Mouse (Mus musculus): Measurements from ENCODE around the gene Aak1.
A peak's percentile ranks its signal among the peaks of the same experiment; 100 is the strongest.

Aak1 gene

DNA sequence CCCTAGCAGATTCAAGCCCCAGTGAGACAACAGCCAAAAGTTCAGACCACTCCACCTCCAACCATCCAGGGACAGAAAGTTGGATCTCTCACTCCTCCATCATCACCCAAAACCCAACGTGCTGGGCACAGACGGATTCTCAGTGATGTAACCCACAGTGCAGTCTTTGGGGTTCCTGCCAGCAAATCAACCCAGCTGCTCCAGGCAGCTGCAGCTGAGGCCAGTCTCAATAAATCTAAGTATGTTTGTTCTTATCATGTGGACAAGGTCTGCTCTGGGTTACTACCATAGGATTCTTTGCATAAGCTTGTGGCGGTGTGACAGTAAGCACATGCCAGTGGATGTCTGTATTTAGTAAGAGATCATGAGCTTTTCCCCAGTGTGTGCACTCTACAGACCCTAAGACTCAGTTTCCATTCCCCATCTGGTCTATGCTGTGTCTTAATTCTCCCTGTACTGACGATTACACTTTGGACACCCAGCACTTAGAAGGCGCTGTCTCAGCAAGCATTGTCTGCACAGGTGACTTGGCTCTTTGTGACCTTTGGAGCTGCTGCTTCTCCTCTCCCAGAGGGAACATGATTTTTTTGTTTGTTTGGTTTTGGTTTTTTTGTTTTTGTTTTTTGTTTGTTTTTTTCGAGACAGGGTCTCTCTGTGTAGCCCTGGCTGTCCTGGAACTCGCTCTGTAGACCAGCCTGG lies 114.8 kb downstream of the Aak1 start:
- no peak for DNase-seq (ENCODE audit: low read depth, low spot score)

GRCm38 (mm10) chr6:86967166-86967565 lies 117.8 kb downstream of the Aak1 start:
- DNase-seq (ENCODE audit: low read depth, low spot score), result no peak

GRCm38 (mm10) chr6:86973956-86974355 lies 124.6 kb downstream of the Aak1 start:
- DNase-seq (ENCODE audit: low read depth, low spot score), result no peak

GRCm38 (mm10) chr6:86978156-86978908 lies 129.0 kb downstream of the Aak1 start:
- DNase-seq (ENCODE audit: low read depth, low spot score), result no peak

DNA sequence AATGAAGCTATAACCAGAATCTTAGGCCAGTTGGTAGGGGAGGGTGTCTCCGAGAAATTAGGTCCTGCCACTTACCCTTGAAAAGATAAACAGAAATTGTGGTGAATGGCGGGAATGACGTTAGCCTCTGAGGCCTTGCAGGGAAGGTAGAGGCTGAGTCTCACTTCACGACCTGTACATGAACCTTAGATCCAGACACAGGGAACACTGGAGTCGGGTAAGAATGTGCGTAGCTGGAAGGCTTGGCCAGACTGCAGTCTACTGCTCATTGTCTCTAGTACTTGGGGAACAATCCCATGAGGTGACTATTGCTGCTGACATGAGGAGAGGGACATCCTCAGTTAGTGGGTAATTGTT lies 129.6 kb downstream of the Aak1 start:
- no peak for DNase-seq (ENCODE audit: low read depth, low spot score)

DNA sequence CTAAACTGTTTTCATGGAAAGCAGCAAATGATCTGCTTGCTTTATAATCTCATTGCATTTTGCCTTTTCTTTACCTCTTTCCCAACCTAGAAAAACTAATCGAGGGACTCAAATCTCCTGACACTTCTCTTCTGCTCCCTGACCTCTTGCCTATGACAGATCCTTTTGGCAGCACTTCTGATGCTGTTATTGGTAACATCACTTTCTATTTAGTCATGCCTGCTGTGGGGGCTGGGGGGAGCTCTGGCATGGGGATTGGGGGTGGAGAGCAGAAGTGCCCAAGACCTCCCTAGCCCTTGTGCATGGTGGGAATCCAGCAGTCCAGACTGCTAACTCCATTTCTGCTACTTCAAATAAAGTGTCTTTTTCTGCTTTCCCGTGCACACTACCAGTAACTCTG lies 131.9 kb downstream of the Aak1 start:
- no peak for DNase-seq (ENCODE audit: low read depth, low spot score)

- DNase-seq (ENCODE audit: low read depth, low spot score), result peak; percentile 39
Measured at GRCm38 (mm10) chr6:86985314-86986106, 136.2 kb downstream of the Aak1 start.

- DNase-seq (ENCODE audit: low read depth, low spot score), result no peak
Measured at GRCm38 (mm10) chr6:86989576-86989975, 140.3 kb downstream of the Aak1 start.

GRCm38 (mm10) chr6:86991041-86991440 lies 141.7 kb downstream of the Aak1 start:
- DNase-seq (ENCODE audit: low read depth, low spot score), result no peak

DNA sequence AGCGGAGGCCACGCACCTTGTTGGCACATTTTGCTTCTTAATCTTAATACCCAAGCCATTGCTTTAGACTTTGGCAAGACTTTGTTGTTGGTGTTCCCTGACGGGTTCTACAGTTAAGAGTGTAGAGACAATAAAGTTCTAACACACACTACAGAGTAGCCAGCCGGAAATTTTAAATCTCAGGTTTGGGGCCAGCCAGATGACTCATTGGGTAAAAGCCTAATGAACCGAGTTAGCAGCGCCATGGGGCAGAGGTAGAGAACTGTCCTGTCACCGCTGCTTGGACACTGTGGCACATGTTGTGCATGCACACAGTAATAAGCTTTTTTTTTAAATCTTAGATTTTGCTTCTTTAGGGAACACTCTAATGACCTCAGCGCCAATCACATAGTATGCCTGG lies 143.0 kb downstream of the Aak1 start:
- DNase-seq (ENCODE audit: low read depth, low spot score), result no peak

DNA sequence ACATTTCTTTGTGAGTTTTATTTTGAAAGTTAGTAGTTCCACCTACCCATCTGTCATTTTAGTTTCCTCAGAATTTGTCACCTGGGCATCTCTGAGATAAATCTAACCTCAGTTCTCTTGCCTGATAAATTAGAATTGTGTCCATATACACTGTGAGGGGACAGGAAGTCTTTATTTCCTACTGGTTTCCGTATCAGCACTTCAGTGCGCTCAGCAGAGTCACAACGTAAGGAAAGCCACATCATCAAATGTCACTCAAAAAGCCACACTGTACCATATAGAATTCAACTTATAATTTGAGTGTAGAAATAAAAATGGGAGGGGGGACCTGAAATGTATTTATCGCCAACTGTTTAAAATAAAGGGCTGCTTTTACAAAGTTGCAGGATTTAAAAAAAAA lies 144.9 kb downstream of the Aak1 start:
- no peak for DNase-seq (ENCODE audit: low read depth, low spot score)

DNA sequence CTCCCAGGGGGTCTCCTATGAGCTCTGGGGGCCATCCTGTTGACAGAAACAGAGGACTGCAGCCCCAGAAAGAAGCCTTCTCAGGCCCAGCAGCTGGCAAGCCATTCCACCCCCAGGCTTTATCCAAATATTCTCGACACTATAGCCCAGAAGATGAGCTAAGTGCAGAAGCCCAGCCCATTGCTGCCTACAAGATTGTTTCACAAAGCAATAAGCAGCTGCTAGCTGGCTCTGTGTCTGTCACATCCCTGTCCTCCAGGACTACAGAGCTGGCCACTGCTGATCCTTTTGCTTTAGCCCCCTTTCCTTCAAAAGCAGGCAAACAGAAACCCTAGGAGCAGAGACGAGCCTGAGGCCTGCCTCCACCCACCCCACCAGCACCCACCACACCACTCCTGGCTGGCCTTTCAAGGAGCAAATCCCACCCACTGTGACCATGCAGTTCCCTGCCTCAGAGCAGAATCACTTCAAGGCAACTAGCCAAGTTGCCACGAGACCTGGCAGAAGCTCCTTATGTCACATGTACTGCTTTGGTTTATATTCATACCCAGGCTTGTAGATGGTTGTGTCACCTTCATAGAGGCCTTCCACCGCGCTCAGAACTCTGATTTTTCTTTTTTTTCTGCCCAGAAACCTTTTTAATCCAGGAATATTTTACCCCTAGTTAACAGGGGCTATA lies 147.5 kb downstream of the Aak1 start:
- no peak for DNase-seq (ENCODE audit: low read depth, low spot score)

DNA sequence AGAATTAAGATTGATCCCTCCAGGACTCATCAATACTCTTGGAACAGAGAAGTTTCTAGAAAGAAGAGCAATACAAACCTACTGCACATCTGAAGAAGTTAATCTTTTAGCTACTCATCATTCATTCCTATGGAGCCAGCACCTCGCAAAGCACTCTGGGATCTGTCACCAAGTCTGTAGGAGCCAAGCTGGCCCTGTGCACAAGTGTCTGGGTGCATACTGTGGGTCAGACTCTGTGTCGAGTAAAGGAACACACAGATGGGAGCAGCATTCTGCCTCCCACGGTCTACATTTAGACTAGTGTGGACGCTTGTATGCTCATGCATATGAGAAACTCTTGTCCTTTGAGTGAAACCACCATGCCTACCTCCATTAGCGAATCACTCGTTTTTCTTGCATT lies 148.0 kb downstream of the Aak1 start:
- DNase-seq (ENCODE audit: low read depth, low spot score), result no peak

DNA sequence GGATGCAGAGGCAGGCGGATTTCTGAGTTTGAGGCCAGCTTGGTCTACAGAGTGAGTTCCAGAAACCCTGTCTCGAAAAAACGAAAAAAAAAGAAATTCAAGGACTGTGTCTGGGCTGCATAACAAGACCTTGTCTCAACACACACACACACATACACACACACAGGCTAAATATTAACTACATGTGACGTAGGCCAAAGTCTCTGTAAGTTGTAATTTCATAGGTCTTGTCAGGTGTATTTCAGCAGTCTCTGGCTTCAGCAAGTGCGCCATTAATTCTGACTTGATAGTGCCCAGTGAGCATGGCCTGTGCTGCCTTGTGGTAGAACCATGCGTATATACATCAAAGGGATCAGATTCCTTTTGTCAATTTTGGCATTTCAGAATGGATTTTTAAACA lies 152.7 kb downstream of the Aak1 start:
- no peak for DNase-seq (ENCODE audit: low read depth, low spot score)

DNA sequence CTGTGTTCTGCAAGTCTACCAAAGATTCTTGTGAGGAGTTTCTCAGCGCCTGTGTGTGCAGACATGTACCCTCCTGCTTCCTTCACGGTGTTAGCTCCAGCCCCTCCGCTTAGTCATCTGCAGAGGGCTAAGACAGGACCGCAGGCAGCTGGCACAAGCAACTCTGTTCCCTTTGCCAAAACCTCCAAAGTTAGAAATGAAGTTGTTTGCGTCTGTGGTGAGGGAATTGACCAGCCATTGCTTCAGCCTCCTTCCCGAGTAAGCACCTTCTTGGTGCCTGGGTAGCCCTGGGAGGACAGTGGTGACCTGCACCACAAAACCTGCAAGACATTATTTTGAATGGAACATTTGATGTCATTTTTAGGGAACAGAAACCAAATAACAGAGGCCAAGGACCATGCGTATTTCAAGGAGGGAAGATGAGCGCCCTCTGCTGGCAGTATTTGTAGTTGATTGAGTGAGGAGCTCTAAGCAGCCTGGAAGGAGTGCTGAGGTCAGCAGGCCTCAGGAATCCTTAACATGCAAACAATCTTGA lies 153.3 kb downstream of the Aak1 start:
- peak; percentile 95 for DNase-seq (ENCODE audit: low read depth, low spot score)

- no peak for DNase-seq (ENCODE audit: low read depth, low spot score)
Measured at GRCm38 (mm10) chr6:87004099-87004498, 154.8 kb downstream of the Aak1 start.

DNA sequence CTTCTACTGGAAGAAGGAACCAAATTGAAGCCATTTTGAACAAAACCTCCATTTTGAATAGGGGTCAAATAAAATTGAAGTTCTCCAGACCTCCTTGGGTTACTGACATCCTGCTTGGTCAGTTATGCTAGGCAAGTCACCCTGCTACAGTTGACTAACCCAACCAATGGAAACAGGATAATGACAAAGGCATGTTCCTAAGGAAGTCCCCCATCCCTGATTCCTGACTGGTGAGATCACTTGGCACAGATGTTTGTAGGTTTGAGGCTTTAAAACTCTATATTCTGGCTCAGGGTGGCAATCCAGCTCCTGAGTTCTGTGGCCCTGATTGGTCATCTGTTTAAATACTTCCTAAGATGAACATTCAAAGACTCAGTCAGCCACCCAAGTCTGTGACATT lies 156.3 kb downstream of the Aak1 start:
- no peak for DNase-seq (ENCODE audit: low read depth, low spot score)

DNA sequence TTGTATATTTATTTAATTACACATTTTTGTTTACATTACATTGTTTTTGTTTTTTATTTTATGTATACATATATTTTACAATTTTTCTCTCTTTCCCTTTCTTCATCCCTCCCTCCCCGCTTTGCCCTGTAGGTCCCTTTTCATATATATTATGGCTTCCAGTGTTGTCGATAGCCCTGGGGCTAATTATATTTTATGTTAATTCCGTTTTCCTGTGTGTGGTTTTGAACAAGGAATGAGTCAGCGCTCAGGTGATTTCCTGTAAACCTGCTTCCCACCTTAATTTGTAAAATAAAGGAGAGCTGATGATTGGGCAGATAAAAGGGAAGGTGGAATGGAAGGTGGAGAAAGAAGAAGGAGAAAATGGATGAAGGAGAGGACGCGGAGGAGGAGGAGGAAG lies 159.6 kb downstream of the Aak1 start, which contains the start of gene Nfu1:
Nfu1 (plus strand) TSS at position 350 of the 400 bp plus-strand sequence.
- no peak for DNase-seq (ENCODE audit: low read depth, low spot score)

DNA sequence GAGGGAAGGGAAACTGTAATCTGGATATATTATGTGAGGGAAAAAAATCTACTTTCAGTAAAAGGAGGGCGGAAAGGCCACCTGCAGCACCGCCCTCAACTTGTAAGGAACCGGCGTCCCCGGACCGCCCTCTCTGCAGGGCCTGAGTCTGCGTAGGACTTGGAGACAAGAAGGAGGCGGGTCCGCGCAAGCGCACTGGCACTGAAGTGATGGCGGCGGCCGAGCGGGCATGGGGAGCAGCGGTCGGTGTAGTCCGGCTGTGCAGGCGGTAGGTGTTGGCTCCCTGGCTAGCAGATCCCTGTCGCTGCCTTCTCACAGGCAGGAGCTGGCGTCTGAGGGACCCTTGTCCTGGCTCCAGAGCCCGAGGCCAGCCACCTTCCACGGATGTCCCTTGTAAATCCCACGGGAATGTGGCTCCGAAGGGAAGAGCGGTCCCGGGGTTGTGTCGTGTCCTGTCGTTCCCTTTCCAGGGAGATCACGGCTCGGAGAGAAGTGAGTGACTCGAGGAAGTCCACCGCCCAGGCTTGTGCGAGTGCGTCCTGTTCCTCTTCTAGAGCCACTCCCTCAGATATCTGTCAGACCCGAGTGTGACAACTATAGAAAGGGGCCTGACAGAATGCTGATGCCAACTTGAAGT lies 160.5 kb downstream of the Aak1 start:
- peak; percentile 95 for DNase-seq (ENCODE audit: low read depth, low spot score)

DNA sequence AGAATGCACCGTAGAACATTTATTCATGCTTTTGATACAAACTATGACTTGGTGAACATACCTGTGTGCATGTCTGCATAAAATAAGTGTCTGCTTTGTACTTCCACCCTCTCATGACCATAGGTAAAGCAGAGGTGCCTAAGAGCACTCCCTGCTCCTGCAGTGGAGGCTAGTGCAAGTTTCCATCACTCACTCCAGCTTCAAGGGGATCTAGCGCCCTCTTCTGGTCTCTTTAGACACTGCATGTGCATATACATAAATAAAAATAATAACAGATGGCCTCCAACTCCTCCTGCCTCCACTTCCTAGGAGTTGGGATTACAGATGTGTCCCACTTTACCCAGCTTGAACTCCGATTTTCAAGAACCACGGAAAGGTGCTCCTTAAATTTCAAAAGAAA lies 167.6 kb downstream of the Aak1 start:
- peak; percentile 89 for DNase-seq (ENCODE audit: low read depth, low spot score)

GRCm38 (mm10) chr6:87018874-87019273 lies 169.6 kb downstream of the Aak1 start:
- DNase-seq (ENCODE audit: low read depth, low spot score), result no peak
